Mouse (Mus musculus): ENCODE data around the gene Elmo3. TPM values are rescaled to one million over a fixed set of nuclear protein-coding genes. Genes with fewer than 3 reads are reported as not detected.

Gene Elmo3
- polyA plus RNA-seq, 1 experiment, result 11.5 TPM

DNA sequence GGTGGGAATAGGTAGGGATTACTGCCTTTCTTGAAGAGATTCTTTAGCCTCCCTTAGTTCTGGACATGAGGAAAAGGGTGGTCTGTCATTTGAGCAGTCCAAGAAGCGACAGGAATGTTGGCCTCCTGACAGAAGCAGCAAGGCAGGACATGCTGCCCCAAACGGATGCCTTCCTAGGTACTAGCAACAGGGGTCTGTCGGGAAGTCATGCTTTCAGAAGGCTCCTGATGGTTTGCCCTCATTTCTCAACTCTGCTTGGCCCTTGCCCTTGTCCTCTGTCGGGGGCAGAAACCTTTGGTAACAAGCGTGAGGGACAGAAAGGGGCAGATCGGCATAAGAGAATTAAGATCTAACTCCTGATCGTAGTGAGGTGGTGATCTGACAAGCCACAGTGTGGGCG lies 4.7 kb downstream of the Elmo3 start:
- WGBS, result 94% methylated on average over 8 of the region's 8 CpGs
- H3K27ac ChIP-seq (ENCODE audit: control insufficient read depth, insufficient read depth, low read depth, low read length, poor library complexity), result no peak overlapping the region
- H3K4me1 ChIP-seq (ENCODE audit: control insufficient read depth, insufficient read depth, low read length), result no peaks in the 10 kb centered on the region; the same call in none of the 2 replicates
- no peak for TF ChIP-seq CTCF (IDR thresholded peaks at IDR 0.05; ENCODE audit: control insufficient read depth, insufficient read depth, low read length)
- no peak for TF ChIP-seq POLR2A (IDR thresholded peaks at IDR 0.05; ENCODE audit: borderline replicate concordance, control insufficient read depth, low read depth, low read length)
- no peak overlapping the region for H3K4me3 ChIP-seq (replicated peaks; ENCODE audit: control insufficient read depth, low read depth, low read length)

GRCm38 (mm10) chr8:105311718-105312117 lies 6.3 kb downstream of the Elmo3 start:
- no peak overlapping the region for H3K4me3 ChIP-seq (replicated peaks; ENCODE audit: control insufficient read depth, low read depth, low read length)
- no peaks in the 10 kb centered on the region; the same call in none of the 2 replicates for H3K4me1 ChIP-seq (ENCODE audit: control insufficient read depth, insufficient read depth, low read length)
- 53% methylated on average over 1 of the region's 1 CpGs for WGBS
- no peak overlapping the region for H3K27ac ChIP-seq (ENCODE audit: control insufficient read depth, insufficient read depth, low read depth, low read length, poor library complexity)
- no peak for TF ChIP-seq CTCF (IDR thresholded peaks at IDR 0.05; ENCODE audit: control insufficient read depth, insufficient read depth, low read length)
- TF ChIP-seq POLR2A (IDR thresholded peaks at IDR 0.05; ENCODE audit: borderline replicate concordance, control insufficient read depth, low read depth, low read length), result no peak

- WGBS, result 68% methylated on average over 8 of the region's 8 CpGs
- Histone ChIP-seq H3K27ac (ENCODE audit: control insufficient read depth, insufficient read depth, low read depth, low read length, poor library complexity) (peak overlapping the region; percentile 23; the same call in 1 of the 2 replicates), H3K4me1 (ENCODE audit: control insufficient read depth, insufficient read depth, low read length) (no peaks in the 10 kb centered on the region; the same call in 1 of the 2 replicates), H3K4me3 (replicated peaks; ENCODE audit: control insufficient read depth, low read depth, low read length) (no peak overlapping the region)
- no peak for TF ChIP-seq CTCF (IDR thresholded peaks at IDR 0.05; ENCODE audit: control insufficient read depth, insufficient read depth, low read length)
- no peak for TF ChIP-seq POLR2A (IDR thresholded peaks at IDR 0.05; ENCODE audit: borderline replicate concordance, control insufficient read depth, low read depth, low read length)
Observed at GRCm38 (mm10) chr8:105312891-105313481, 7.6 kb downstream of the Elmo3 start.

- Histone ChIP-seq H3K4me3 (replicated peaks; ENCODE audit: control insufficient read depth, low read depth, low read length) (no peak overlapping the region), H3K27ac (ENCODE audit: control insufficient read depth, insufficient read depth, low read depth, low read length, poor library complexity) (no peak overlapping the region), H3K4me1 (ENCODE audit: control insufficient read depth, insufficient read depth, low read length) (no peaks in the 10 kb centered on the region; the same call in 1 of the 2 replicates)
- TF ChIP-seq CTCF (IDR thresholded peaks at IDR 0.05; ENCODE audit: control insufficient read depth, insufficient read depth, low read length), result no peak
- no peak for TF ChIP-seq POLR2A (IDR thresholded peaks at IDR 0.05; ENCODE audit: borderline replicate concordance, control insufficient read depth, low read depth, low read length)
- 79% methylated on average over 9 of the region's 9 CpGs for WGBS
Observed at GRCm38 (mm10) chr8:105313622-105314402, 8.4 kb downstream of the Elmo3 start.

DNA sequence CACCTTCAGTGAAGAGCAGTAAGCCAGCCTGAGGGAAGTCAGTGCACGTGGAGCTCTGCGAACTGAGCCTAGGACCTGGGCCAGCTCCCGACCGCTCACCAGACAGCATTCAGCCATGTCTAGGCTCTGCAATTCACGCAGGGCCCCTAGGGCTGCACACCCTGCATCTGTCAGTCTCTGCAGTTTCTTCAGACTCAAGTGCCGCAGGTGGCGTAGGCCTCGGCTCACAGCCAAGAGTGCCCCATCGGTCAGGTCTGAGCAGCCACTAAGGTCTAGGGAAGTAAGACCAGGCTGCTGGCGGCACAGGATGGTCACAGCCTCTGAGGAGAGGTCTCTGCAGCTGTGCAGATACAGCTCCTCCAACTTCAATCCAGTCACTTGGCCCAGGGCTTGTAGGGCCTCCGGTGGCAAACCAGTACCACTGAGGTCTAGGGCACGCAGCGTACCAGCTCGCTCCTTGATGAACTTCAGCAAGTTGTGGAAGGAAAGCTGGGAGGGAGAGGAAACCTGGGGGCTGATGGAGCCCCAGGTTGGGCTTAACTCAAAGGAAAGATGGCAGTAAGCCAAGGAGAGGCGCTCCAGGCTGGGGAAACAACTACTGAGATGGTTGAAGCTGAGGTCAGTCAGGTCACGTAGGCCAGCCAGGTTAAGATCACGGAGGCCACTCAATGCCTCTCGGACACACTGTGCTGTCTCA lies 9.8 kb downstream of the Elmo3 start:
- 93% methylated on average over 18 of the region's 18 CpGs for WGBS
- Histone ChIP-seq H3K4me3 (replicated peaks; ENCODE audit: control insufficient read depth, low read depth, low read length) (no peak overlapping the region), H3K4me1 (ENCODE audit: control insufficient read depth, insufficient read depth, low read length) (no peaks in the 10 kb centered on the region; the same call in 1 of the 2 replicates), H3K27ac (ENCODE audit: control insufficient read depth, insufficient read depth, low read depth, low read length, poor library complexity) (no peak overlapping the region)
- no peak for TF ChIP-seq CTCF (IDR thresholded peaks at IDR 0.05; ENCODE audit: control insufficient read depth, insufficient read depth, low read length)

DNA sequence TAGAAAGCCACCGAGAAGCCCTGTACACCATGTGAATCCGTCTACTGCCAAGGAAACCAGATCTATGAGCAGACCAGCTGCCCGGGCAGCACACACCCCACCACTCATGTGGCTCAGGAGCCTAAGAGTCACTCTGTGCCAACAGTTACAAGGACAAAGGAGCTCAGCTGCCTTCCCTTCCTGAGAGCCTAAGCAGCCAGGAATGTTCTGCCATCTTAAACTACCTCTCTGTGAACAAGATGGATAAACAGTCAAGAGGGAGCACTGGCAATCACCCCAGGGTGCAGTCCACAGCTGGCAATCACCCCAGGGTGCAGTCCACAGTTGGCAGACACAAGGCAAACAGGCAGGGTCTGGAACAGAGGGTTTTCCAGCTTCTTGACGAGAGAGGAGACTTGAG lies 12.5 kb downstream of the Elmo3 start:
- Histone ChIP-seq H3K27ac (ENCODE audit: control insufficient read depth, insufficient read depth, low read depth, low read length, poor library complexity) (no peak overlapping the region), H3K4me1 (ENCODE audit: control insufficient read depth, insufficient read depth, low read length) (no peaks in the 10 kb centered on the region; the same call in 1 of the 2 replicates), H3K4me3 (replicated peaks; ENCODE audit: control insufficient read depth, low read depth, low read length) (no peak overlapping the region)
- no peak for TF ChIP-seq POLR2A (IDR thresholded peaks at IDR 0.05; ENCODE audit: borderline replicate concordance, control insufficient read depth, low read depth, low read length)
- TF ChIP-seq CTCF (IDR thresholded peaks at IDR 0.05; ENCODE audit: control insufficient read depth, insufficient read depth, low read length), result no peak
- 91% methylated on average over 4 of the region's 4 CpGs for WGBS

GRCm38 (mm10) chr8:105318662-105319190 lies 13.3 kb downstream of the Elmo3 start:
- no peak for TF ChIP-seq CTCF (IDR thresholded peaks at IDR 0.05; ENCODE audit: control insufficient read depth, insufficient read depth, low read length)
- no peak for TF ChIP-seq POLR2A (IDR thresholded peaks at IDR 0.05; ENCODE audit: borderline replicate concordance, control insufficient read depth, low read depth, low read length)
- peaks cover 1% of the 10 kb centered on the region; the same call in 1 of the 2 replicates for H3K4me1 ChIP-seq (ENCODE audit: control insufficient read depth, insufficient read depth, low read length)
- H3K4me3 ChIP-seq (replicated peaks; ENCODE audit: control insufficient read depth, low read depth, low read length), result no peak overlapping the region
- no peak overlapping the region for H3K27ac ChIP-seq (ENCODE audit: control insufficient read depth, insufficient read depth, low read depth, low read length, poor library complexity)
- WGBS, result 89% methylated on average over 11 of the region's 11 CpGs

- peak overlapping the region; percentile 64 for H3K4me3 ChIP-seq (replicated peaks; ENCODE audit: control insufficient read depth, low read depth, low read length)
- H3K4me1 ChIP-seq (ENCODE audit: control insufficient read depth, insufficient read depth, low read length), result peaks cover 1% of the 10 kb centered on the region; the same call in 1 of the 2 replicates
- WGBS, result 63% methylated on average over 4 of the region's 4 CpGs
- peak overlapping the region; percentile 61; the same call in 1 of the 2 replicates for H3K27ac ChIP-seq (ENCODE audit: control insufficient read depth, insufficient read depth, low read depth, low read length, poor library complexity)
- TF ChIP-seq CTCF (IDR thresholded peaks at IDR 0.05; ENCODE audit: control insufficient read depth, insufficient read depth, low read length) (no peak), POLR2A (IDR thresholded peaks at IDR 0.05; ENCODE audit: borderline replicate concordance, control insufficient read depth, low read depth, low read length) (no peak)
Observed at GRCm38 (mm10) chr8:105323183-105323582, 17.8 kb downstream of the Elmo3 start.
